Mouse (Mus musculus) CH12.LX (cell line): ENCODE data around the gene Gapdh. TPM values are rescaled to one million over a fixed set of nuclear protein-coding genes. Genes with fewer than 3 reads are reported as not detected.

Experiments
- DNase-seq: peaks from one replicate; pipeline ENCODE4 v3.0.0-alpha.2; 2013; ENCODE audit errors: extremely low read depth
- H3K27ac ChIP-seq: 2 replicates; pipeline ENCODE4 v1.5.1; 2012; ENCODE audit warnings: low read depth, mild to moderate bottlenecking, control low read depth, moderate library complexity; ENCODE audit not compliant: insufficient read depth
- H3K27me3 ChIP-seq: replicated peaks from 2 replicates; pipeline ENCODE3; 2012; ENCODE audit warnings: inconsistent platforms
- H3K36me3 ChIP-seq, 2 experiments: replicated peaks in 1 of 2; 2 replicates each; pipeline versions ENCODE3 to v1.6.1; 2012; ENCODE audit warnings: inconsistent platforms in 1 of 2, low read length in 1 of 2, mild to moderate bottlenecking in 1 of 2, mixed read lengths in 1 of 2, moderate library complexity in 1 of 2; ENCODE audit not compliant: control insufficient read depth in 1 of 2, insufficient read depth in 1 of 2
- H3K4me1 ChIP-seq, 2 experiments: 2 replicates each; pipeline ENCODE4 v1.6.1; 2012; ENCODE audit warnings: inconsistent platforms in 1 of 2, moderate library complexity in 1 of 2; ENCODE audit not compliant: insufficient read depth in 2 of 2, control insufficient read depth in 1 of 2
- H3K4me2 ChIP-seq: 2 replicates; pipeline ENCODE4 v1.6.1; 2012; ENCODE audit warnings: low read depth, mild to moderate bottlenecking, control low read depth; ENCODE audit not compliant: poor library complexity, insufficient read depth, severe bottlenecking
- H3K4me3 ChIP-seq, 3 experiments: fragments of 150-350 bp in 1 of 3; sonication (generic) in 1 of 3; replicated peaks in 1 of 3; 2 replicates each; pipeline versions ENCODE3 to v1.5.1; 2011 to 2012; ENCODE audit warnings: low read depth in 2 of 3, low read length in 2 of 3, mild to moderate bottlenecking in 2 of 3, moderate library complexity in 2 of 3, control low read depth in 1 of 3, improper control_type of control experiment in 1 of 3, inconsistent platforms in 1 of 3, mixed read lengths in 1 of 3; ENCODE audit not compliant: poor library complexity in 1 of 3
- H3K79me2 ChIP-seq: replicated peaks from 2 replicates; pipeline ENCODE4 v1.6.1; 2012; ENCODE audit warnings: mild to moderate bottlenecking, moderate library complexity; ENCODE audit not compliant: control insufficient read depth, poor library complexity, insufficient read depth, severe bottlenecking; ENCODE audit errors: extremely low read depth
- H3K9ac ChIP-seq: 2 replicates; pipeline ENCODE4 v1.6.1; 2012; ENCODE audit warnings: low read depth, mild to moderate bottlenecking, control low read depth, moderate library complexity; ENCODE audit not compliant: insufficient read depth
- H3K9me3 ChIP-seq: replicated peaks from 2 replicates; pipeline ENCODE3; 2012; ENCODE audit warnings: low read length, inconsistent platforms, mixed read lengths
- BHLHE40 ChIP-seq: IDR thresholded peaks from 2 replicates; pipeline ENCODE4 v1.6.1; 2011; ENCODE audit warnings: mild to moderate bottlenecking, low read depth, low read length, improper control_type of control experiment
- CHD1 ChIP-seq: IDR thresholded peaks from 2 replicates; pipeline ENCODE4 v1.6.1; 2012; ENCODE audit warnings: low read depth, low read length, improper control_type of control experiment, inconsistent platforms
- CHD2 ChIP-seq: IDR thresholded peaks from 2 replicates; pipeline ENCODE4 v1.6.1; 2011; ENCODE audit warnings: low read length, improper control_type of control experiment
- E2F4 ChIP-seq: IDR thresholded peaks from 2 replicates; pipeline ENCODE4 v1.6.1; 2011; ENCODE audit warnings: low read depth, low read length, improper control_type of control experiment; ENCODE audit not compliant: insufficient replicate concordance
- ELF1 ChIP-seq: IDR thresholded peaks from 2 replicates; pipeline ENCODE4 v1.6.1; 2014; ENCODE audit warnings: low read depth, mild to moderate bottlenecking, inconsistent platforms, low read length, improper control_type of control experiment
- EP300 ChIP-seq: IDR thresholded peaks from 2 replicates; pipeline ENCODE4 v1.6.1; 2011; ENCODE audit warnings: low read length, improper control_type of control experiment
- ETS1 ChIP-seq: conservative IDR thresholded peaks from 2 replicates; pipeline ENCODE4 v1.6.1; 2012; ENCODE audit warnings: low read depth, mild to moderate bottlenecking, inconsistent platforms, low read length, improper control_type of control experiment, moderate library complexity
- GABPA ChIP-seq: IDR thresholded peaks from 2 replicates; pipeline ENCODE4 v1.6.1; 2012; ENCODE audit warnings: low read depth, low read length, improper control_type of control experiment, inconsistent platforms; ENCODE audit not compliant: insufficient replicate concordance
- HCFC1 ChIP-seq: IDR thresholded peaks from 2 replicates; pipeline ENCODE4 v1.6.1; 2012; ENCODE audit warnings: low read depth, mild to moderate bottlenecking, inconsistent platforms, low read length, improper control_type of control experiment
- IRF4 ChIP-seq: IDR thresholded peaks from 2 replicates; pipeline ENCODE4 v1.6.1; 2014; ENCODE audit warnings: low read depth, mild to moderate bottlenecking, inconsistent platforms, low read length, improper control_type of control experiment
- JUN ChIP-seq: IDR thresholded peaks from 2 replicates; pipeline ENCODE4 v1.6.1; 2011; ENCODE audit warnings: low read depth, mild to moderate bottlenecking, low read length, improper control_type of control experiment, moderate library complexity; ENCODE audit not compliant: insufficient read depth
- JUND ChIP-seq: conservative IDR thresholded peaks from 2 replicates; pipeline ENCODE4 v1.6.1; 2011; ENCODE audit warnings: low read depth, low read length, improper control_type of control experiment
- MAFK ChIP-seq: IDR thresholded peaks from 2 replicates; pipeline ENCODE4 v1.6.1; 2011; ENCODE audit warnings: low read length, improper control_type of control experiment; ENCODE audit not compliant: insufficient replicate concordance
- MAX ChIP-seq: IDR thresholded peaks from 2 replicates; pipeline ENCODE4 v1.6.1; 2011; ENCODE audit warnings: low read length, improper control_type of control experiment
- MEF2A ChIP-seq: IDR thresholded peaks from 2 replicates; pipeline ENCODE4 v1.6.1; 2014; ENCODE audit warnings: low read depth, mild to moderate bottlenecking, inconsistent platforms, low read length, improper control_type of control experiment, borderline replicate concordance
- MXI1 ChIP-seq: IDR thresholded peaks from 2 replicates; pipeline ENCODE4 v1.6.1; 2011; ENCODE audit warnings: mild to moderate bottlenecking, low read depth, low read length, improper control_type of control experiment
- MYC ChIP-seq: IDR thresholded peaks from 2 replicates; pipeline ENCODE4 v1.6.1; 2011; ENCODE audit warnings: low read depth, mild to moderate bottlenecking, improper control_type of control experiment, low read length
- NELFE ChIP-seq: IDR thresholded peaks from 2 replicates; pipeline ENCODE4 v1.6.1; 2011; ENCODE audit warnings: low read depth, low read length, improper control_type of control experiment
- NRF1 ChIP-seq: IDR thresholded peaks from 2 replicates; pipeline ENCODE4 v1.6.1; 2014; ENCODE audit warnings: low read depth, mild to moderate bottlenecking, inconsistent platforms, low read length, improper control_type of control experiment, moderate library complexity
- PAX5 ChIP-seq: IDR thresholded peaks from 2 replicates; pipeline ENCODE4 v1.6.1; 2012; ENCODE audit warnings: low read length, inconsistent platforms, mixed read lengths
- POLR2A ChIP-seq: IDR thresholded peaks from 2 replicates; pipeline ENCODE4 v1.6.1; 2011; ENCODE audit warnings: low read depth, mild to moderate bottlenecking, improper control_type of control experiment, low read length
- POLR2AphosphoS2 ChIP-seq: IDR thresholded peaks from 2 replicates; pipeline ENCODE4 v1.6.1; 2011; ENCODE audit warnings: low read depth, low read length, improper control_type of control experiment
- RCOR1 ChIP-seq: conservative IDR thresholded peaks from 2 replicates; pipeline ENCODE4 v1.6.1; 2012; ENCODE audit warnings: low read depth, mild to moderate bottlenecking, inconsistent platforms, low read length, improper control_type of control experiment
- SIN3A ChIP-seq: IDR thresholded peaks from 2 replicates; pipeline ENCODE4 v1.6.1; 2012; ENCODE audit warnings: low read length, improper control_type of control experiment, inconsistent platforms
- TBP ChIP-seq: conservative IDR thresholded peaks from 2 replicates; pipeline ENCODE4 v1.6.1; 2011; ENCODE audit warnings: low read depth, low read length, improper control_type of control experiment
- TCF12 ChIP-seq: IDR thresholded peaks from 2 replicates; pipeline ENCODE4 v1.6.1; 2014; ENCODE audit warnings: low read depth, mild to moderate bottlenecking, inconsistent platforms, low read length, improper control_type of control experiment
- UBTF ChIP-seq: IDR thresholded peaks from 2 replicates; pipeline ENCODE4 v1.6.1; 2012; ENCODE audit warnings: low read depth, mild to moderate bottlenecking, inconsistent platforms, low read length, improper control_type of control experiment, moderate library complexity
- ZMIZ1 ChIP-seq: IDR thresholded peaks from 2 replicates; pipeline ENCODE4 v1.6.1; 2012; ENCODE audit warnings: low read depth, mild to moderate bottlenecking, inconsistent platforms, low read length, improper control_type of control experiment
- ZNF384 ChIP-seq: IDR thresholded peaks from 2 replicates; pipeline ENCODE4 v1.6.1; 2012; ENCODE audit warnings: low read depth, low read length, improper control_type of control experiment, inconsistent platforms
- dilution Hi-C: fragments of 300-500 bp; cut with MboI; formaldehyde crosslinking; loops from 2 replicates; pipeline ENCODE4 v1.14.3; 2020; ENCODE audit warnings: low sequenced_read_pairs; ENCODE audit not compliant: extremely low pct_unique_long_range_greater_than_20kb, extremely low pct_ligation_motif_present
- in situ Hi-C: fragments of 300-500 bp; cut with MboI; formaldehyde crosslinking; loops from 3 replicates; pipeline ENCODE4 v1.14.3; 2019; ENCODE audit warnings: low sequenced_read_pairs, low pct_ligation_motif_present, low pct_unique_long_range_greater_than_20kb, mixed read lengths
- polyA plus RNA-seq: library from polyadenylated mRNA; unstranded; fragments of >175 nt; gene quantifications from 2 replicates; pipeline ENCODE4 v1.2.1, GENCODE M21; 2012; ENCODE audit warnings: low read depth; ENCODE audit not compliant: insufficient read length
- total RNA-seq, 2 experiments: library from RNA; depleted of rRNA; stranded (reverse); fragments of 300-350 nt in 1 of 2; fragments of >200 nt in 1 of 2; gene quantifications; 2 replicates each; pipeline ENCODE4 v1.2.3; 2012 to 2014

Gene Gapdh
- total RNA-seq (2012; rRNA removed) (2,085 and 2,925 TPM in 2 replicates), total RNA-seq (2014; rRNA removed) (1,576 and 2,268 TPM in 2 replicates), polyA plus RNA-seq (2,269 and 2,654 TPM in 2 replicates)

GRCm38 (mm10) chr6:125166051-125166751 is at the start of gene Gapdh:
Gene Gapdh, minus strand, starts transcription at chr6:125166467.
- no peaks in the 10 kb centered on the region for H3K9me3 ChIP-seq
- peak; percentile 64 for TF ChIP-seq NELFE
- TF ChIP-seq JUND: no peak
- no peak for TF ChIP-seq CHD2
- TF ChIP-seq ETS1: no peak
- TF ChIP-seq TBP: peak; percentile 14; the same call in 1 of the 2 replicates
- TF ChIP-seq E2F4: no peak
- no peak for TF ChIP-seq EP300
- TF ChIP-seq ZMIZ1: 0 out of 2 replicates have a peak, but pooled peaks have one; percentile 27
- peak; percentile 56; the same call in 1 of the 2 replicates for TF ChIP-seq HCFC1
- no peak for TF ChIP-seq MAFK
- 0 out of 2 replicates have a peak, but pooled peaks have one; percentile 23 for TF ChIP-seq NRF1
- TF ChIP-seq UBTF: no peak
- no peak for TF ChIP-seq IRF4
- peak; percentile 73; the same call in 1 of the 2 replicates for TF ChIP-seq MYC
- TF ChIP-seq MAX: peak; percentile 59; the same call in 1 of the 2 replicates
- TF ChIP-seq JUN: no peak
- TF ChIP-seq ELF1: peak; percentile 82
- peak; percentile 74; the same call in 1 of the 2 replicates for TF ChIP-seq POLR2A
- peak; percentile 75; the same call in 1 of the 2 replicates for TF ChIP-seq TCF12
- no peak for TF ChIP-seq PAX5
- TF ChIP-seq SIN3A: peak; percentile 61; the same call in 1 of the 2 replicates
- no peak for TF ChIP-seq ZNF384
- no peak for TF ChIP-seq CHD1
- peak; percentile 22; the same call in 1 of the 2 replicates for TF ChIP-seq MXI1
- TF ChIP-seq MEF2A: no peak; the same call in 1 of the 2 replicates
- TF ChIP-seq BHLHE40: no peak
- TF ChIP-seq GABPA: no peak
- no peak for TF ChIP-seq POLR2AphosphoS2
- peak; percentile 11; the same call in 1 of the 2 replicates for TF ChIP-seq RCOR1
- in situ Hi-C loops: no loop called here
- peaks cover 59 to 71% of the 10 kb centered on the region in 2 experiments for H3K36me3 ChIP-seq
- H3K9ac ChIP-seq: peak within 1 kb of the TSS; percentile 90
- peak within 1 kb of the TSS; percentile 83 for H3K27ac ChIP-seq
- peak within 1 kb of the TSS; percentile 81 for H3K4me2 ChIP-seq
- peaks cover 11 to 28% of the 10 kb centered on the region in 2 experiments for H3K4me1 ChIP-seq
- dilution Hi-C loops: no loop called here
- no peaks in the 10 kb centered on the region for H3K27me3 ChIP-seq
- peak; percentile 81 for DNase-seq
- H3K79me2 ChIP-seq: peaks cover 21% of the 10 kb centered on the region
- H3K4me3 ChIP-seq: peak within 1 kb of the TSS; percentile 75 to 100 (median 87)
